Mouse (Mus musculus): ENCODE results near the gene Chpf.

Gene Chpf

DNA sequence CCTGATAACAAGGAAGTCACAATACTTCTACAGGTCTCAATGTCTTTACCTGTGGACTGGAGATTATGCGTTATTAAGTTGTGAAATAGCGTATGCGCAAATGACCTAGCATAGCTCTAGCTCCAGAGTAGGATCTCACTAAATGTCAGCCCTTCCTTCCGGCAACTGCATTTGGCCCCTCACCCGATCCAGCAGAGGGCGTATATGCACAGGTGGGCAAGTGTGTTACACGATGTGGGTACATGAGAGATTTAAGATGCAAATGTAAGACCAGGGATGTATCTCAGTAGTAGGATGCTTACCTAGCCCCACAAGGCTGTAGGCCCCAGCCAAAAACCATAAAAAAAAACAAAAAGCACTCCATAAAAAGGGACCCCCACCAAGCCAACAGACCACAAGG, 20.3 kb upstream of the Chpf start:
- no peak for DNase-seq (ENCODE audit: low spot score in 2 of 2)

DNA sequence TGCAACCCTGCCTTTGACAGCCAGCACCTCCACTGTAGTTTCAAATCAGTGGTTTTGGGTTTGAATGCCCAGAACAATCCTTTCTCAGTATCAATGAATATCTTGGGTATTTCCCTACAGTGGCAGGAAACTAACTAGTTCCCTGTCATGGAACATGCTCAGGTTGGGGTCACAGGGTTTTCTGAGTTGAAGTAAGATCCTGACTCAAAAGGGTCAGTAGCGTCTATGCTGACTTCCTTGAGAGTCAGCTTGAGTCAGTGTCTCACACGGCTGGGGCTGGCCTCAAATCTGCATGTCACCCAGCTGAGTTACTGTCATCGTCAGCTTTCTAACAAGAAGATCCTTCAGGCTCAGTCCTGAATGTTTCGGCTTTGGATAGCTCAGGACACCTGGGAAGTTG, 19.8 kb upstream of the Chpf start:
- DNase-seq (ENCODE audit: low spot score in 2 of 2) = no peak

GRCm38 (mm10) chr1:75494878-75495548, 15.9 kb upstream of the Chpf start:
- peak; percentile 29 for DNase-seq (ENCODE audit: low spot score in 2 of 2)

DNA sequence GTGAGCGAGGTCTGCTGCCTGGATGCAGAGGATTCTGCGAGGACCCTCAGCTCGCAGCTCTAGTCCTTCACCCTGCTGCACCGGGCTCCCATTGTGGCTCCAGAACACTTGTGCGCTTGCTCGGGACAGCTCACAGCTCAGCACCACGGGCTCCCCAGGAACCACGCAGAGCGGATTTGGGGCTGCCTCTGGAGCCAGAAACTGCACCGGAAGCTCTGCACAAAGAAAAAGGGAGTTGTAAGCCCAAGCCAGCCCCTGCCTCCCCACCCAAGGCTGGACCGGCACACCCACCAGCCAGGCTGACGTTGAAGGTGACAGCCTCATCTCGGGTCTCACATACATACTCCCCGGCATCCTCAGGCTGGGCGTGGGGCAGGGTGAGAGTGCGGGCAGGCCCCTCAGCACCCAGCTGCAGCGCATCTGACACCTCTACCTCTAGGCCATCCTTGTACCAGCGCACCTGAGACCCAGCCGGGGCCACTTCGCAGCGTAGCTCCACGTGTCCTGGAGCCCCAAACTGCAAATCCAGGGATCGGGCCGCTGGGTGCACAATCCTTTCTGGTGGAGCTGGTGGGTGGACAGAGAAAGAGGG, 13.6 kb upstream of the Chpf start:
- no peak for DNase-seq (ENCODE audit: low spot score in 2 of 2)

DNA sequence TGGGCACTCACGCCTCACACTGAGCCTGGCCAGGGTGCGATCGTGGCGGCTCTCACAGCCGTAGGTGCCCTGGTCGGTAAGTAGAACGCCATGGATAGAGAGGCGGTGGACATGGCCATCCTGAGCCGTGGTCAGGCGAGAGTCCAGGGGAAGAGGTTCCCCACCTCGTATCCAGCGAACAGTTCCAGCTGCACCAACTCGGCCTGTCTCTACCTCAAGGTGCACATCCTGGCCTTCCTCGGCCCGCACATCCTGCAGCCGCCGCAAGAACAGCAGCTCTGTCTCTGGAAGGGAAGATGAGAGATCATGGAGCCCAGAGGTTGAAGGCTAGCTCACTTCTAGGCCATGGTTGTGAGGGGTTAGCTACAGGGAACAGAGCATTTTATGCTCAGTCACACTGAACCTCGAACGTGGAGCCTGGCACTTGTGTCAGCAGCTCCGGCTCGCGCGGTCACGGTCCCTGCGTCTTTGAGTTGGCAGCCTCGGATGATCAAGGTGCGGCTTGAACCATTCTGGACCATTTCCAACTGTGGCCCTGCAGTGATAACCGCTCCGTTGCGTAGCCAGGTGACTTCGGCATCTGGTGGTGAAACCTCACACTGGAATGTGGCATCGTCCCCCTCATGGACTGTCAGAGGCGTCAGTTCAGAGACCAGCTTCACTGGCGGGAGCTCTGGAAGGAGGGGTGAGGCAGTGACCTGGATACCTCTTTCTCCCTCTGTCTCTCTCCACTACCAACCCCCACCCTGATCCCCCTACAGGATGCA, 11.9 kb upstream of the Chpf start:
- no peak for DNase-seq (ENCODE audit: low spot score in 2 of 2)

DNA sequence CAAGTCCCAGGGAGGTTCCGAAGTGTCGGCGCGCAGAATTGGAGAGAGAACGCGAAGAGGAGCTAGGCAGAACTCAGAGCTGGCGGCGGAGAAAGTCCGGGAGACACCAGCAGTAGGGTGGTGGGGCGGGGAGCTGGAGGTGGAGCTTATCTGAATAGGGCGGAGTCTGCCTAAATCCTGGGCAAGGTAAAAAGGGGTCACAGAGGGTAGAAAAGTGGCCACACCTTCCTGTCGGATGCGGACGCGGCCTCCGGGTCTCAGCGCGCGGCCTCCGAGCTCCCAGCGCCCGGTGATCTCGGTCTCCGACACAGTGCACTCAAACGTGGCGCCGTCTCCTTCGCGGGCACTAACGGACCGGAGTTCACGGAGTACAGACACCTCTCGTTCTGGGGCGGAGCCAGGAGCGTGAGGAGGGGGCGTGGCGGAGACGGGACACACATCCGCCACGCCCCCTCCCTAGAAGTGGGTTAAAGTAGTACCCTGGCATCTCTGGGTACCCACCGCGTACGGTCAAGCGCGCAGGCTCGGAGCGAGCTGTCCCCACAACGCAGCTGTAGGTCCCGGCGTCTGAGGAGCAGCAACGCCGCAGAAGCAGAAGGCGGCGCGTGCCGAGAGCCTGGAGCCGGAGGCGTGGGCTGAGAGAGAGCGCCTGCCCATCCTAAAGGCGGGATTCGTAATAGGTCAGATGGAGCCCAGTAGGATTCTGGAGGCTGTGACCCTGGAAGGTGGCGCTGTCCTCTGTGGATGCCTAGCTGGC, 8.5 kb upstream of the Chpf start:
- peak; percentile 42 to 74 for DNase-seq (ENCODE audit: low spot score in 2 of 2)

DNA sequence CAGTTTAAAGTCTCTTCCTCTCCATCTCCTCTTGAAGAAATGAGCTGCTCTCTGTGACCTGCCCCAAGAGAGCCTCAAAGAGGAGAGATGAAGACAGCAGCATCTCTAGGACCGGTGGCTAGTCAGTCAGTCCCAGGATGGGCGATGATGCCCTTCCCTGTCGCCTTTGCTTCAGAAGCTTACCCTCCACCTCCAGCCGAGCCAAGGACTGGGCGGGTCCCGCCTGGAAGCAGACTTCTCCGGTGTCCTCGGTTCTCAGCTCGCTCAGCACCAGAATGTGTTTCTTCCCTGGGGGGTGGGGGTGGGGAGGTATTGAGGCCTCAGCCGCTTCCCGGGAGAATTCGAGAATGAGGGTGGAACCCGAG, 7.9 kb upstream of the Chpf start:
- DNase-seq (ENCODE audit: low spot score in 2 of 2) = no peak

DNA sequence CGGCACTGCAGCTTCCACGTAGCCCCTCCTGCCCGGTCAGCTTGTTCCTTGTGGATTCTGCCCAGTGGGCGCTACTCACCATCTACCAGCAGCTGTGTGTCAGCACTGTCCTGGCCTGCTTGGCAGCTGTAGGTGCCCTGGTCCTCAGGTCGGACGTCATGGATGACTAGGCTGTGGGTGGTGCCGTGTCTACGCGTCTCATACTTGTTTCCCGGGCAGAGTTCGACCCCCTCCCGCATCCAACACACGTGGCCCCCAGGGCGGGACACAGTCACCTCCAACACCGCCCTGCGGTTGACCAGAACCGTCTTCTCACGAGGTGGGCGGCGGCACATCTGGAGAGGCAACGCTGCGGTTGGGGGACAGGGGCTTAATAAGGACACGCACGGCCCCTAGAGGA, 7.5 kb upstream of the Chpf start:
- DNase-seq (ENCODE audit: low spot score in 2 of 2) = no peak

- no peak for DNase-seq (ENCODE audit: low spot score in 2 of 2)
Measured at GRCm38 (mm10) chr1:75480735-75481134, 1.6 kb upstream of the Chpf start.

DNA sequence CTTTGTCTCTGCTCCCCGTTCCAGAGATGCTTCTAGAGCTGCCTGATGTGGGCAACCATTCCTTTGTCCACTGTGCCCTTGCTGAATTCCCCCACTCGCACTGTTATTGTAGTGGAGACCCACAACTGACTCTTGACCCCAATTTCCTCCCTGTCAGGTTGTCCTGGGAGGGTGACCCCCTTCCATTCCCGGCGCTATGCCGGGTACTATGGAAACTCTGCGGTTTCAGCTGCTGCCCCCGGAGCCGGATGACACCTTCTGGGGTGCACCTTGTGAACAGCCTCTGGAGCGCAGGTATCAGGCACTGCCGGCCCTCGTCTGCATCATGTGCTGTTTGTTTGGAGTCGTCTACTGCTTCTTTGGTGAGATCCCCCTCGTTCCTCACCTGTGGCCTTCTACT, 929 bp upstream of the Chpf start:
- DNase-seq (ENCODE audit: low spot score in 2 of 2) = no peak

GRCm38 (mm10) chr1:75479635-75479989, 505 bp upstream of the Chpf start:
- DNase-seq (ENCODE audit: low spot score in 2 of 2) = no peak

- DNase-seq (ENCODE audit: low spot score in 2 of 2) = no peak
Measured at GRCm38 (mm10) chr1:75478497-75478896, 610 bp downstream of the Chpf start.

- DNase-seq (ENCODE audit: low spot score in 2 of 2) = no peak
Measured at GRCm38 (mm10) chr1:75477966-75478290, 1.2 kb downstream of the Chpf start.

- DNase-seq (ENCODE audit: low spot score in 2 of 2) = peak; percentile 79 to 80
Measured at GRCm38 (mm10) chr1:75477264-75477965, 1.7 kb downstream of the Chpf start.

DNA sequence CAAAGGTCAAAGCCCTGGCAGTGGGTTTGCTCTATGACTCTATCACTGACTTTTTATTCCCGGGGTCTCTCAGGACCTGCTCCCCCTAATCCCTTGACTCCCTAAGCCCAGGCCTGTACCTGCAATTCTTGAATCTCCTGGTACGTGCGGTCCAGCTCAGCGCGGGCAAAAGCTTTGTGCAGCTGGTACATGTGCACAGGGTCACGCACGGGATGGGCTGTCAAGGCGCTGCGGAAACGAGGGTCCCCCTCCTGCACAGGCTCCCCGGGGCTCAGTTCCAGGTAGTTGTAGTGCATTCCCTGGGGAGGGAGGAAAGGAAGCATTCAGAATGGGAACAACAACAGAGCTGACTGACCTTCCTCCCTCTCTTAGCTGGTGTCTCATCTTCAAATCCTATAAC, 2.7 kb downstream of the Chpf start:
- DNase-seq (ENCODE audit: low spot score in 2 of 2) = no peak

- no peak for DNase-seq (ENCODE audit: low spot score in 2 of 2)
Measured at GRCm38 (mm10) chr1:75469287-75469825, 9.8 kb downstream of the Chpf start.

- DNase-seq (ENCODE audit: low spot score in 2 of 2) = peak; percentile 70 to 80
Measured at GRCm38 (mm10) chr1:75467215-75467927, 11.7 kb downstream of the Chpf start.

DNA sequence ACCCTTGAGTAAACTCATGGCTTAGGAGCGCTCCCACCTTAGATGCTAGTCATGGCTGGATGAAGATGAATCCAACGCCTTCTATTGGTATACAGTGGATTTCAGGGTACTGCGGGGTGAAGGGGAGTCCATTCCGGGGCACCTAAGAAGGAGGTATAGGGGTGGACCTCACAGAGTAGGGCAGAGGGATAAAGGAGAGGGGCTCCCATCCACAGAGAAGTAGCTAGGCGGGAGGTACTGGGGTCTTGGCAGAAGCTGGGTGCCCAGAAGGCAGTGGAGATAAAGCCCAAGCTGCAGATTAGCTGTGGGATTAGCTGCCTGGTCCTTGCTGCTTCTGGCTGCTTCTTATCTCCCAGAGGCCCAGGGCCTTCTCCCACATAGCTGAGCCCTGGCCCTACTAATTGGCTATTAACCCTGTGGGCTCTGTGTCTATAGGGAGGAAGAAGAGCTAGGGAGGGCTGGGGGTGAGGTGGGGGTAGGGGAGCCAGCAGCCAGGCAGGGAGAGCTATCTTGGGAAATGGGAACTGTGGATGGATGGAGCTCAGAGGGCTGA, 15.4 kb downstream of the Chpf start:
- DNase-seq (ENCODE audit: low spot score in 2 of 2) = no peak

DNA sequence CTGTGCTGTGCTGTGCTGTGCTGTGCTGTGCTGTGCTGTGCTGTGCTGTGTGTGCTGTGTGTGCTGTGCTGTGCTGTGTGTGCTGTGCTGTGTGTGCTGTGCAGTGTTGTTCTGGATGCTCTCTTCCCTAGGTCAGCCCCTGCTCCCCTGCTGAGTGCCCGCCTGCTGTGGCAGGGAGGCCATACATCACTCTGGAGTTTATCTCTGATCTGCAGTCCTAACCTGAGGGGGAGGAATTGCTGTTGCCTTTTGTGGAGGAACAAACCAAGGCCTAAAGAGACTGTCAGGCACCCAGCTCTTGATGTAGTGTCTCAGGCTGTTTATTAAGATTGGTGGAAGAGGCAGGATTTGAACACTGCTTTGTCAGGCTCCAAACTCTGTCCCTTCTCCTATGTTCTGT, 16.5 kb downstream of the Chpf start:
- no peak for DNase-seq (ENCODE audit: low spot score in 2 of 2)

GRCm38 (mm10) chr1:75460297-75460696, 18.8 kb downstream of the Chpf start:
- DNase-seq (ENCODE audit: low spot score in 2 of 2) = no peak
